Mouse (Mus musculus) midbrain, embryonic 11.5 days (tissue): ENCODE measurements around the gene Slc7a7. TPM values are rescaled to one million over a fixed set of nuclear protein-coding genes. Genes with fewer than 3 reads are reported as not detected.

Source experiments
- ATAC-seq: fragments of 200-750 bp; cut with Nextera tagmentation; 2 replicates; pipeline ENCODE4 v1.8.0; 2017; ENCODE audit warnings: moderate TSS enrichment, moderate library complexity; ENCODE audit not compliant: low FRiP score
- DNase-seq: peaks from one replicate; pipeline ENCODE4 v3.0.0; 2015; ENCODE audit warnings: low spot score; ENCODE audit errors: missing footprints
- H3K27ac ChIP-seq: fragments of 300-500 bp; sonication (generic); 2 replicates; pipeline ENCODE4 v1.5.1; 2014; ENCODE audit warnings: low read depth, low read length
- H3K27me3 ChIP-seq: fragments of 300-500 bp; sonication (generic); 2 replicates; pipeline ENCODE4 v1.6.1; 2014; ENCODE audit warnings: mild to moderate bottlenecking, low read length, moderate library complexity, mixed read lengths; ENCODE audit not compliant: control insufficient read depth, insufficient read depth
- H3K36me3 ChIP-seq: fragments of 300-500 bp; sonication (generic); 2 replicates; pipeline ENCODE4 v1.6.1; 2014; ENCODE audit warnings: mild to moderate bottlenecking, low read length, moderate library complexity, mixed read lengths; ENCODE audit not compliant: control insufficient read depth, insufficient read depth
- H3K4me1 ChIP-seq: fragments of 300-500 bp; sonication (generic); 2 replicates; pipeline ENCODE4 v1.6.1; 2014; ENCODE audit warnings: low read length; ENCODE audit not compliant: control insufficient read depth, insufficient read depth
- H3K4me2 ChIP-seq: fragments of 300-500 bp; sonication (generic); 2 replicates; pipeline ENCODE4 v1.6.1; 2014; ENCODE audit warnings: mild to moderate bottlenecking, moderate library complexity
- H3K4me3 ChIP-seq: fragments of 300-500 bp; sonication (generic); 2 replicates; pipeline ENCODE4 v1.5.1; 2014; ENCODE audit warnings: low read depth, low read length
- H3K9ac ChIP-seq: fragments of 300-500 bp; sonication (generic); 2 replicates; pipeline ENCODE4 v1.6.1; 2014; ENCODE audit warnings: low read length
- H3K9me3 ChIP-seq: fragments of 300-500 bp; sonication (generic); 2 replicates; pipeline ENCODE4 v1.6.1; 2016; ENCODE audit warnings: low read length; ENCODE audit not compliant: control insufficient read depth
- WGBS: fragments of 180-500 bp; shearing (Covaris S2); extraction: QIAGEN DNeasy Blood & Tissue Kit; methylation state at CpG from one replicate; pipeline ENCODE4 v1.1.7; 2014; 5-methylcytosine and 5-hydroxymethylcytosine counted together
- polyA plus RNA-seq: library from polyadenylated mRNA; unstranded; fragments of >200 nt; fragmentation: Nextera tagmentation; extraction: Ambion mirVana; gene quantifications from 2 replicates; pipeline ENCODE4 v1.2.1, GENCODE M21; 2014

The Slc7a7 gene
- polyA plus RNA-seq, 1 experiment from 2014 or later = 4.7 TPM

DNA sequence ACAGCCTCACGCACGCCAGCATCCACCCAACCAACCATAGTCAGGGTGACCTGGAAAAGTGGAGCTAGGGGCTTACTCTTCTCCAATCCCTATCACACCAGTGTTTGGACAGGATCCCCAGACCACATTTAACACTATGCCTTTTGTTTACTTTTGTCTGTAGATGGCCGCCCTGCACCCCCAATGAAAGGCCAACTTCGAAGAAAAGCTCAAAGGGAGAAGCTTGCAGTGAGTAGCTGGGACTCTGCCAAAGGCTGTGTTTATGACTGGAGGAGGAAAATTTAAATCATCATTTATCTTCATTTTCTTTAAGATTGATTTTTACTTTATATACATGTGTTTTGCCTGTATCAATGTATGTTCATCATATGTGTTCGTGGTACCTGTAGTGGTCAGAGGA is 10.8 kb upstream of the Slc7a7 start:
- no peak for ATAC-seq
- H3K4me2 ChIP-seq = no peak overlapping the region
- no peaks in the 10 kb centered on the region for H3K9me3 ChIP-seq
- no peaks in the 10 kb centered on the region for H3K36me3 ChIP-seq
- DNase-seq = no peak
- H3K9ac ChIP-seq = no peak overlapping the region
- WGBS = 94% methylated on average over 5 of the region's 5 CpGs
- no peak overlapping the region for H3K27ac ChIP-seq
- H3K4me3 ChIP-seq = no peak overlapping the region
- peaks cover 24% of the 10 kb centered on the region for H3K4me1 ChIP-seq
- H3K27me3 ChIP-seq = peaks cover 7% of the 10 kb centered on the region; the same call in 1 of the 2 replicates

DNA sequence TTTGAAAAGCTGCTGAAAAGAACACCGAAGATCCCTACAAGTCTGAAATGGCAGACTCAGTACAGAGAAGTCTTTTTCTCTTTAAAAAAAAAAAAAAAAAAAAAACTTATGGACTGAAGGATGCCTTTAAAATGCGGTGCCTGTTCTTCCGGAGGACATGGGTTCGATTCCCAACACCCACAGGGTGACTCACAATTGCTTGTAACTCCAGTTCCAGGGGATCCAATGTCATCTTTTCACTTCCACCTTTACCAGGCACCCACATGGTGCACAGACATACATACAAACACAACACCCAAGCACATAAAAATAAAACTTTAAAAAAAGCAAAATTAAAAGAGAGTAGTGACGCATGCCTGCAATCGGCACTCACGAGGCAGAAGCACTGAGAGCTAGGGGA is 10.1 kb upstream of the Slc7a7 start:
- Histone ChIP-seq H3K27me3 (peaks cover 7% of the 10 kb centered on the region; the same call in 1 of the 2 replicates), H3K4me3 (peak overlapping the region; percentile 86; the same call in 1 of the 2 replicates), H3K9ac (no peak overlapping the region), H3K27ac (no peak overlapping the region), H3K36me3 (no peaks in the 10 kb centered on the region), H3K9me3 (no peaks in the 10 kb centered on the region), H3K4me1 (peaks cover 24% of the 10 kb centered on the region), H3K4me2 (peak overlapping the region; percentile 52)
- DNase-seq = no peak
- 93% methylated on average over 7 of the region's 7 CpGs for WGBS
- no peak for ATAC-seq

DNA sequence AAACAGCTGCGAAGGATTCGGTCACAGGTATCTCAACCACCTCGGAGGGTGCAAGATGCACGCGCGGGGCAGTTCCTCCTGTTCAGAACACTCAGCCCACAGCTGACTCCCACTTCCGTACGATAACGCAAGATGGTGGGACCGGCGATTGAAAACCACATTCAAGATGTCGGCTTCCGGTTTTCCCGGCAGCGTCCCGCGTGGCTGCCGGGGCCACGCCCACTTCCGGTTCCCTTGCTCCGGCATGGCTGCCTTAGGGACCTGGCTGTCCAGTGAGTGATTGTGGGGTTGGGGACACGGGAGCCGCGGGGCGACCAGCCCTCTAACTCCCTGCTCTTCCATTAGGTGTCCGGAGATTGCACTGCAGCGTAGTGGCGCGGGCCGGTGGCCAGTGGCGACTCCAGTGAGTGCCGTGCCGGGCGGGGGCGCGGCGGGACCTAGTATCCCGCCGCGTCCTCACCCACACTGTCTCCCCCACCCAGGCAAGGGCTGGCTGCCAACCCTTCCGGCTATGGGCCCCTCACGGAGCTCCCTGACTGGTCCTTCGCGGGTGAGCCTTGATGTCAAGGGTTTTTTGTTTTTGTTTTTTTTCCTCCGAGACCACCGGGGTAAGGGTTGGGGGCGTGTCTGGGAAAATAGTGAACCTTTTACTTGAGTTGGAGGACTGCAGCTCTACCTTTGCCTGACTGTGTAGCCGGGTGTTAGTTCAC is 9.3 kb upstream of the Slc7a7 start, which contains the start of gene Mrpl52:
Gene Mrpl52 (plus strand): TSS at position 221 of the 710 bp plus-strand sequence.
- Histone ChIP-seq H3K27me3 (no peaks in the 10 kb centered on the region), H3K4me2 (peak within 1 kb of the TSS; percentile 52), H3K36me3 (no peaks in the 10 kb centered on the region), H3K4me1 (peaks cover 19% of the 10 kb centered on the region), H3K9ac (peak within 1 kb of the TSS; percentile 88), H3K9me3 (no peaks in the 10 kb centered on the region), H3K4me3 (peak within 1 kb of the TSS; percentile 86), H3K27ac (peak within 1 kb of the TSS; percentile 76)
- DNase-seq (peak; percentile 98), ATAC-seq (peak; percentile 85)
- WGBS = under 1% methylated on average over 48 of the region's 48 CpGs

DNA sequence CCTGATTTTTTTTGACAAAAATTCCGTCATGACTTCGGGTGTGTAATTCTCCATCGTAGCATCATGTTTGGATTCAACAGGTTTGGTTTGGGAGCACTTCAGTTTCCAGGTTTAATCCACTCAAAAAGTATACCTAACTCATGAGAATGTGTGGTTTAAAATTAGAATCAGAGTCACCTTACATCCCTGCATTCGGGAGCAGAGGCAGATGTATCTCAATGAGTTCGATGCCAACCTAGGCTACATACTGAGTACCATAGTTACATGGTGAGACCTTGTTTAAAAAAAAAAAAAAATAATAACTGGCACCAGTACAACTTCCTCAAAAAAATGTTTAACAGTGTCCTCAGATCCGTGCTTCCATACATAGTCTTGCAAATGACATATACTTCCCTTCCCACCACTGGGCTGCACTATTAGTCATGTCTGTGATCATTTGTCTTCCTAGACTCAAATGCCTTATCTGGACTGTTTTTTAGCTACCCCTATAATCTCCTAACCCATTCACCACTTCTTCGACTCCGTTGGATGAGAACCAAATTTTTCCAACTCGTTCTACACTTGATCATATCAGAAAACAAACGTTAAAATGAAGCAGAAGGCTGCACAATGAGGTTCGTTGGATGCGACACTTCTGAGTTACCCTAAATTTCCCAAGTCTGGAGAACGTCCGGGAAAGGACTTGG is 8.6 kb upstream of the Slc7a7 start:
- ATAC-seq = peak; percentile 14; the same call in 1 of the 2 replicates

DNA sequence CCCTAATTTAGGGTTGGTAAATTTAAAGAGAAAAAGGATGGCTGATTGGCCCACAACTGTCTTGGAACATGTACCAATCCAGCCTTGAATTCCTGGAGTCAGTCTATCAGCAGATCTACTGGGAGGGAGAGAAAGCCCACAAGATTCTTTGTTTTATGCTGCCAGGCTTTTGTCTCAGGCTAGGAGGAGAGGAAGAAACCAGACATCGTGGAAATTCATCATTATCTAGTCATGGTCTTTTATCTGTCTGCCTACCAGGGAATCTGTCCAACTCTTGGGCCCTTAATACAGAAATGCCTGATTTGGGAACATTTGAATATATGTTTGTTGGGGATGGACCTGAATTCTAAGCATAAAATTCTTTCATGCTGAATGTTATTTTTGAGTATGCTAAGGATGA is 8.0 kb upstream of the Slc7a7 start:
- H3K27ac ChIP-seq = no peak overlapping the region
- ATAC-seq (no peak), DNase-seq (no peak)
- no peaks in the 10 kb centered on the region for H3K36me3 ChIP-seq
- H3K4me3 ChIP-seq = no peak overlapping the region
- H3K27me3 ChIP-seq = no peaks in the 10 kb centered on the region
- peak overlapping the region; percentile 52; the same call in 1 of the 2 replicates for H3K4me2 ChIP-seq
- peaks cover 16% of the 10 kb centered on the region for H3K4me1 ChIP-seq
- H3K9me3 ChIP-seq = no peaks in the 10 kb centered on the region
- 86% methylated on average over 1 of the region's 1 CpGs for WGBS
- H3K9ac ChIP-seq = no peak overlapping the region

More for the DNA sequence above, 8.6 kb upstream of the Slc7a7 start:
- peak overlapping the region; percentile 86 for H3K4me3 ChIP-seq
- 35% methylated on average over 14 of the region's 14 CpGs for WGBS
- peaks cover 19% of the 10 kb centered on the region for H3K4me1 ChIP-seq
- H3K36me3 ChIP-seq = no peaks in the 10 kb centered on the region
- H3K9me3 ChIP-seq = no peaks in the 10 kb centered on the region
- DNase-seq = no peak
- peak overlapping the region; percentile 88 for H3K9ac ChIP-seq
- peak overlapping the region; percentile 76 for H3K27ac ChIP-seq
- H3K27me3 ChIP-seq = no peaks in the 10 kb centered on the region
- H3K4me2 ChIP-seq = peak overlapping the region; percentile 52

DNA sequence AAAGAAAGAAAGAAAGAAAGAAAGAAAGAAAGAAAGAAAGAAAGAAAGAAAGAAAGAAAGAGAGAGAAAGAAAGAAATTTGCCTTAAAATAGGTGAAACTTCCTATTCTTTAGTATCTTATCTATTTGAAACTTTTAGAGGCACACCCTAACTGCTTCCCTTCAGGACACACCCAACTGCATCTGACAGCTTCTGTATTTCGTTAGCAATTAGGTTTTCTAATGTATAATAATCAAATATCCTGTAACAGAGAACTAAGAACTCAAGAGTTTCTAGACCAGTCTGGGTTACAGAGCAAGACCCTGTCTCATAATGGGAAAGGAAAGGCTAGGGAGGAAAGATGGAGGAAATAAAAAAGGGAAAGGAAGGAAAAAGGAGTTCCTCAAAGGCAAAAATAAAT is 7.1 kb upstream of the Slc7a7 start:
- ATAC-seq = no peak
- Histone ChIP-seq H3K4me1 (peaks cover 11% of the 10 kb centered on the region), H3K27me3 (no peaks in the 10 kb centered on the region), H3K9ac (no peak overlapping the region), H3K27ac (no peak overlapping the region), H3K4me2 (no peak overlapping the region), H3K9me3 (no peaks in the 10 kb centered on the region), H3K36me3 (no peaks in the 10 kb centered on the region), H3K4me3 (no peak overlapping the region)
- no peak for DNase-seq
- WGBS = 75% methylated on average over 1 of the region's 1 CpGs

DNA sequence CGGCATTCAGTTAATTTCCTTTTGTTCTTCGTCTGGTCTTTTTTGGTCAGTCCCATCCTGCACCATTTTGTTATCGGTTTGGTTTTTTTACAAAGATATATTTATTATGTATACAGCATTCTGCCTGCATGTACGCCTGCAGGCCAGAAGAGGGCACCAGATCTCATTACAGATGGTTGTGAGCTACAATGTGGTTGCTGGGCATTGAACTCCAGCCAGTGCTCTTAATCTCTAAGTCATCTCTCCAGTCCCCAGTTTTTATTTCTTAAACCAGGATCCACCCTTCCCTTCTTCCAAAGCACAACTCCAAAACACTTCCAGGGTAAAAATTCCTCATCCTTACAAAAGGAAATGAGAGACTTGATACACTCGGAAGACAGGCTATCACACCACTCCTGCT is 5.8 kb upstream of the Slc7a7 start:
- H3K4me2 ChIP-seq = no peak overlapping the region
- no peaks in the 10 kb centered on the region for H3K36me3 ChIP-seq
- WGBS = 55% methylated on average over 5 of the region's 5 CpGs
- no peaks in the 10 kb centered on the region for H3K27me3 ChIP-seq
- H3K9me3 ChIP-seq = no peaks in the 10 kb centered on the region
- H3K4me1 ChIP-seq = peaks cover 11% of the 10 kb centered on the region
- H3K4me3 ChIP-seq = no peak overlapping the region
- H3K9ac ChIP-seq = no peak overlapping the region
- no peak overlapping the region for H3K27ac ChIP-seq
- ATAC-seq = no peak
- no peak for DNase-seq

DNA sequence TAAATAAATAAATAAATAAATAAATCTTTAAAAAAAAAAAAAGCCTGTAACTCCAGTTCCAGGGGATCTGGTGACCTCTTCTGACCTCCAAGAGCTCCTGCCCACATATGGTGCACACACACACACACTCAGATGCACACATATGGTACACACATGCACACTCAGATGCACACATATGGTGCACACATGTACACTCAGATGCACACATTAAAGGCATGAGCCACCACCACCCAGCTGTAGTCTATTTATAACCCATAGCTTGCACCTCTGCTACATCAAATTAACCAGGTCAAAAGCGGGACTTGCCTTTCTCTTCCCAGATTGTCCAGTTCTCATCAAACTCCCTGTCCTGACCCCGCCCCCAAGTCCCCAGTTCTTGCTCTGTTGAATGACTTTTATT is 3.4 kb upstream of the Slc7a7 start:
- Histone ChIP-seq H3K27me3 (peaks cover 4% of the 10 kb centered on the region; the same call in 1 of the 2 replicates), H3K9ac (no peak overlapping the region), H3K9me3 (no peaks in the 10 kb centered on the region), H3K4me1 (peaks cover 4% of the 10 kb centered on the region), H3K4me3 (no peak overlapping the region), H3K4me2 (no peak overlapping the region), H3K27ac (no peak overlapping the region), H3K36me3 (no peaks in the 10 kb centered on the region)
- no peak for ATAC-seq
- no peak for DNase-seq
- WGBS = 85% methylated on average over 2 of the region's 2 CpGs

DNA sequence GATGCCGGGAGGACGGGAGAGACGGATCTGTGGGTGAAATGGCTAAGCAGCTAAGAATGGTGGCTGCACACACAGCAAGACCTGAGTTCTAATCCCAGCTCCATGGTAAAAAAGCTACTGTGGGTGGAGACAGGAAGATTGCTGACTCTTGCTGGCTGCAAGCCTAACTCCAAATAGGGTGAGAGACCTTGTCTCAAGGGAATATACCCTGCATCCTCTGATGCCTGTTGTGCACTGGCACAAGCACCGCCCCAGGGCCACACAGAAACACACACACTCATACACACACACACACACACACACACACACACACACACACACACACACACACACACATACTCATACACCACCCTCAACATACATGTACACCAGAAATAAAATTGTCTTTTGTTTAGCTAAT is 750 bp downstream of the Slc7a7 start:
- Histone ChIP-seq H3K4me2 (no peak overlapping the region), H3K9me3 (no peaks in the 10 kb centered on the region), H3K27ac (no peak overlapping the region), H3K36me3 (no peaks in the 10 kb centered on the region), H3K4me1 (peaks cover 6% of the 10 kb centered on the region), H3K27me3 (peaks cover 10% of the 10 kb centered on the region; the same call in 1 of the 2 replicates), H3K9ac (no peak overlapping the region), H3K4me3 (no peak overlapping the region)
- DNase-seq (no peak), ATAC-seq (no peak)
- 40% methylated on average over 4 of the region's 4 CpGs for whole genome bisulfite sequencing
